Mouse (Mus musculus) right cerebral cortex, postnatal 25 days (tissue): ENCODE data around the gene Creb3l1.

ENCODE experiments used
- DNase-seq: peaks from one replicate; pipeline ENCODE4 v3.0.0; 2022

Gene Creb3l1

DNA sequence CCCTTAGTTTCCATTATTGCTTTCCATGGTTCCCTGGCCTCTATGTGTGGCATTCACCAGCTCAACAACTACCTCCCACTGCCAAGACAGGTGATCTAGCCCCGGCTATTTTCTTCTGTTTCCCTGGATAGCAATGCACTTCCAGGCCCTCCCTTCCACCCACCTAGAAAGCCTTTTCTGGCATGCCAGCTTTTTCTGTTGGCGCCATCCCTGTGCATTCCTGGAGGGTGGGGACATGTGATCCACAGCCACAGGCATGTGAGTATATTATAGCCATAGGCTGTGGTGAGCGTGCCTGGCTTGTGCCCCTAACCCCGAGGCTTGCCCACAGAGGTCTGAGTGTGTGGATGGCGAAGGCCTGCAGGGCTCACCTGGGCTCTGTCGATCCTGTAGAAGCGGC, 88.1 kb downstream of the Creb3l1 start:
- peak; percentile 68 for DNase-seq

DNA sequence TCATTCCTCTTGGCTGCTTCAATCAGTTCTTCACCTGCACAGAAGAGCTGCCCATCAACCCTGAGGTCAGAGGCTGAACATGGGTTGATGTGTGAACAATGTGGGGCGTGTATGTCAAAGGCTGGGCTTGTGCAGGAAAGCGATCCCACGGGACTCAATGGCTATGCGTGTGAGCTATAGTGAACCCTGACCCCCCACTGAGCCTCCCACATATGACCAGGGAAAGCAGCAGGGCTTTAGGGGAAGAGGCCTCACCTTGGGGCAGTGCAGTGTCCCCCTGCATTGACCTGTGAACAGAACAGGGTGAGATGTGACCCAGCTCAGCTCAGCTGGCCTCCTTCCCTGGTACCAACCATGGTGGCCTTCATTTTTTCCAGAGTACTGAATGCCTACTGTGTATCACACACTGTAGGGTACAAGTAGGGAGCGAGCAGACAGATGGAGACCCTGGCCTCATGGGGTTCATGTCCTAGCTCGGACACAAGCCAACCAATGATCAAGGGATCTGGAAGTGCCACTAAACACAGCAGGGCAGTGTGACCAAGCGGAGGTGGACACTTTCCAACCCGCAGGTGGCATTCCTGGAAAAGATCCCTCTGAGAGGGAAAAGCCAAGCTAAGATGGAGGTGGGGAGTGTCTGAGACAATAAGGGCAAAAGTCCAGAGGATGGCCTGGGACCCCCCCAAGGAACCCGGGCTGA, 89.3 kb downstream of the Creb3l1 start:
- no peak for DNase-seq

DNA sequence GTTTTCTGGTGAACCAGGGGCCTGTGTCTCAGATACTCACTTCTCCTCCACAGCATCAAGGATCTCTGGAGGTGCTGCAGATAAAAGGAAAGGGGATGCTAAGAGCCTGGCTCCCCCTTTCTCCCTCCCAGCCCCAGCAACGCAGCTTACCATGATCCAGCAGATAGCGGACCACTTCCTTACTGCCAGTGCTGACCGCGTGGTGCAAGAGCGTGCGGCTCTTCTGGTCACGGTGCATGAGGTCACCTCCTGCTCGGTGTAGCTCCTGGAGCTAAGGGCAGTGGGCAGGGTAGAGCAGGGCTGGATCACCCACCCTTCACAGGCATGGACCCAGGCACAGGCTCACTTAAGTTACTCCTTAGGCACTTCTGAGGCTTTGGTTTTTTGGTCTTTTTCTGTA, 90.3 kb downstream of the Creb3l1 start:
- DNase-seq: no peak

DNA sequence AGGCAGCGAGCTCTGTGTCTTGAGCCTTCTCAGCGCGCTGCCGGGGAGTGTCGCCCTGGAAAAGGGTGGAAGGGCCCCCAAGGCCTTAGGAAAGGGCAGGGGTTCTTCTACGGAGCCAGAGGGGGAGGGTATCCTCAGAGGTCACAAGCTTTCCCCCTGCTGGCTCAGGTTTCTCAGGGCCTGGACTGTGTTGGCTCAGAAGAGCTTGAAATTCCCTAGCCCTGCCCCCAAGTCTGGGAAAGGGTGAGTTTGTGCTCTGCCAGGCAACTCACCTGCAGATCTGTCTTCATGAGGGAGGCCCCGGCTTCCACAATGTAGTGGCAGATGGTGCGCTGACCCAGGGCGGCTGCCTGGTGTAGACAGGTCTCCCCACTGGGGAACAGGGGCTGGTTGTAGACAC, 90.8 kb downstream of the Creb3l1 start:
- DNase-seq: no peak

DNA sequence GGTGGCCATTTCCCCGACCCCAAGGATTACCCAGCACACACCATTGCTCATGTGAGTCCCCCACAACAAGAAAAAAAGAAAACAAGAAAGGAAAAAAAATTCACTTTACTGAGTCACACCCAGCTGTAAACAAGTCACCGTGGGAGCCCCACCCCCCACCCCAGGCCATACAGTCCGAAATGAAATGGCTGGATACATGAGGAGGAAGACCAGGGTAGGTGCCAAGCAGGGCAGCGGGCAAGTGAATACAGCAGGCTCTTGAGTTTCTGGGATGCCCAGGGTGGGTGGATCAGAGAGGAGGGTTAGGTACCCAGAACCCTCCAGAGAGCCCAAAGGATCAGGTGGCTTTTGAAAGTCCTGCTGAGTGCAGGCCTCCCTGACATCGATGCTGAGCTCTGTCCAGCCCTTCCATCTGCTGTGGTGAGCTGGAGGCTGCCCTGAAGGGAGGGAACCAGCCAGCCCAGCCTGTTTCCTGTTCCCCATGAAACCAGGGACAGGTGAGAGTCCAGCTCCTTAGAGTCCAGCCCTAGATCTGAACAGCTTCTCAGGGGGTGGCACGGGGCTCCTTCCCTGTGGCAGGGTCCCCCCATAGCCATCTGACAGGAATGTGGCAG, 91.5 kb downstream of the Creb3l1 start:
- DNase-seq: no peak
